Mouse (Mus musculus): Measurements from ENCODE around the gene Arg2. TPM values are rescaled to one million over a fixed set of nuclear protein-coding genes. Genes with fewer than 3 reads are reported as not detected.

The Arg2 gene
- total and polyA plus RNA-seq, 3 experiments, result not detected

DNA sequence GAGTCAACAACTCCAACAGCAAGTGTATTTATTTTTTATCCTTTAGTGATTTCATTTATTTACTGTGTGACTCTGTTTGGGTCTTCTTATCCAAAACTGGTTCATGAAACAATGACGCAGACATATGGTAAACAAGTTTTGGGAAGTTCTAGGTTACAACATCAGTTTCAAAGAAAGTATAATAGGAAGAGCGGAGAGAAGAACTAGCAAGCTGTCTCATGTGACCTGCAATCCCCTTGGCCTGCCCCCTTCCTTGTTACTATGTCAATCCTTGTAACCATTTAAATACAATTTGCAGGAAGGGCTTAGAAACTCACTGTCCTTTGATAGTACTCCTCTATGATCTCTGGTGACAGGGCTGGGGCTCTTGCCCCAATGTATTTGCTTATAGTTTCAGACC, 10.2 kb downstream of the Arg2 start:
- no peak for DNase-seq (ENCODE audit: low read depth, low spot score)
- no peak overlapping the region for H3K9ac ChIP-seq (ENCODE audit: control insufficient read depth, low read depth, low read length, poor library complexity, severe bottlenecking)
- H3K36me3 ChIP-seq (ENCODE audit: control insufficient read depth in 1 of 2, insufficient read depth in 2 of 2, low read length in 2 of 2), result 0 out of 4 replicates have a peak, but pooled peaks cover 0 to 4% of the 10 kb centered on the region in 2 experiments
- peaks cover 0 to 1% of the 10 kb centered on the region in 2 experiments; a peak in 3 of 4 replicates for H3K27me3 ChIP-seq (ENCODE audit: control insufficient read depth in 1 of 2, insufficient read depth in 2 of 2, low read length in 2 of 2)
- H3K4me3 ChIP-seq (ENCODE audit: control insufficient read depth in 1 of 2, insufficient read depth in 1 of 2, low read depth in 2 of 2, low read length in 2 of 2), result no peak overlapping the region
- no peaks in the 10 kb centered on the region for H3K79me2 ChIP-seq (ENCODE audit: control insufficient read depth, insufficient read depth, low read length, poor library complexity)
- H3K27ac ChIP-seq (ENCODE audit: control insufficient read depth, low read depth, low read length), result no peak overlapping the region
- TF ChIP-seq MAFK (IDR thresholded peaks at IDR 0.05; ENCODE audit: borderline replicate concordance, low read depth, low read length) (no peak), JUND (IDR thresholded peaks at IDR 0.05; ENCODE audit: low read depth, low read length) (no peak), USF2 (IDR thresholded peaks at IDR 0.05; ENCODE audit: borderline replicate concordance in 1 of 2, insufficient read depth in 1 of 2, low read depth in 1 of 2, low read length in 2 of 2) (no peak), ZC3H11A (IDR thresholded peaks at IDR 0.05; ENCODE audit: low read depth, low read length) (no peak), NELFE (IDR thresholded peaks at IDR 0.05; ENCODE audit: low read depth, low read length) (no peak), HCFC1 (IDR thresholded peaks at IDR 0.05; ENCODE audit: low read depth, low read length) (no peak), NRF1 (IDR thresholded peaks at IDR 0.05; ENCODE audit: insufficient read depth, low read depth, low read length, poor library complexity, severe bottlenecking) (no peak), CHD1 (IDR thresholded peaks at IDR 0.05; ENCODE audit: low read depth, low read length) (no peak), ZKSCAN1 (IDR thresholded peaks at IDR 0.05; ENCODE audit: low read depth, low read length) (no peak), EP300 (IDR thresholded peaks at IDR 0.05; ENCODE audit: low read depth in 1 of 2, low read length in 2 of 2) (no peak), ZNF384 (IDR thresholded peaks at IDR 0.05; ENCODE audit: low read depth, low read length) (no peak), KAT2A (conservative IDR thresholded peaks at IDR 0.05; ENCODE audit: low read depth, low read length) (no peak), E2F4 (IDR thresholded peaks at IDR 0.05; ENCODE audit: borderline replicate concordance, low read depth, low read length) (no peak), MYC (IDR thresholded peaks at IDR 0.05; ENCODE audit: low read depth, low read length) (no peak), SMC3 (IDR thresholded peaks at IDR 0.05; ENCODE audit: low read depth, low read length) (no peak), TAL1 (IDR thresholded peaks at IDR 0.05; ENCODE audit: low read length) (no peak), TBP (IDR thresholded peaks at IDR 0.05; ENCODE audit: low read depth, low read length) (no peak), MXI1 (IDR thresholded peaks at IDR 0.05; ENCODE audit: low read depth, low read length) (no peak), UBTF (IDR thresholded peaks at IDR 0.05; ENCODE audit: borderline replicate concordance, insufficient read depth, low read depth, low read length) (no peak)
- H3K4me1 ChIP-seq (ENCODE audit: control insufficient read depth in 1 of 2, insufficient read depth in 2 of 2, low read length in 2 of 2), result no peaks in the 10 kb centered on the region
- H3K9me3 ChIP-seq (replicated peaks; ENCODE audit: insufficient read depth, low read length), result no peaks in the 10 kb centered on the region

DNA sequence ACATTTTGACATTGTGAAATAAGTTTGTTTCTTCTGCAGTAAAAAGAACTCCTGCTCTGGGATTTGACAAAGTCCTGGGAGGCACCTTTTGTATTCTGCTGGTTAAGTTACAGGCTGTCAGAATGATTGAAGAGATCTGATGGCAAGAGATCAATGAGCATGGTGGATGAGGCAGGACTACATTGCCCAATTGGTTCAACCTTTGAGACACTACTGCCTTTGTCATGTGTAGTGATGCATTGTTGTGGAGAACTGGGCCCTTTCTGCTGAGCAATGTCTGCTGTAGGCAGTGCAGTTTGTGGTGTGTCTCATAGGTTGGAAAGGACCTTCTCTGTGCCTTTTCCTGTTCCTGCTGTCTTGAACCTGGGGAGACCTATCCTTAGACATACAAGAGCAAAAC, 10.8 kb downstream of the Arg2 start:
- no peak for DNase-seq (ENCODE audit: low read depth, low spot score)
- Histone ChIP-seq H3K27ac (ENCODE audit: control insufficient read depth, low read depth, low read length) (no peak overlapping the region), H3K27me3 (ENCODE audit: control insufficient read depth in 1 of 2, insufficient read depth in 2 of 2, low read length in 2 of 2) (peaks cover 0 to 1% of the 10 kb centered on the region in 2 experiments; a peak in 2 of 4 replicates), H3K9me3 (replicated peaks; ENCODE audit: insufficient read depth, low read length) (no peaks in the 10 kb centered on the region), H3K9ac (ENCODE audit: control insufficient read depth, low read depth, low read length, poor library complexity, severe bottlenecking) (no peak overlapping the region), H3K4me1 (ENCODE audit: control insufficient read depth in 1 of 2, insufficient read depth in 2 of 2, low read length in 2 of 2) (no peaks in the 10 kb centered on the region), H3K36me3 (ENCODE audit: control insufficient read depth in 1 of 2, insufficient read depth in 2 of 2, low read length in 2 of 2) (0 out of 4 replicates have a peak, but pooled peaks cover 0 to 4% of the 10 kb centered on the region in 2 experiments), H3K79me2 (ENCODE audit: control insufficient read depth, insufficient read depth, low read length, poor library complexity) (no peaks in the 10 kb centered on the region), H3K4me3 (ENCODE audit: control insufficient read depth in 1 of 2, insufficient read depth in 1 of 2, low read depth in 2 of 2, low read length in 2 of 2) (no peak overlapping the region)
- no peak for TF ChIP-seq MAZ (IDR thresholded peaks at IDR 0.05; ENCODE audit: low read depth, low read length)
- TF ChIP-seq CHD1 (IDR thresholded peaks at IDR 0.05; ENCODE audit: low read depth, low read length), result no peak
- no peak for TF ChIP-seq BHLHE40 (IDR thresholded peaks at IDR 0.05; ENCODE audit: borderline replicate concordance, low read depth, low read length)
- TF ChIP-seq POLR2AphosphoS2 (IDR thresholded peaks at IDR 0.05; ENCODE audit: low read length), result no peak
- no peak for TF ChIP-seq UBTF (IDR thresholded peaks at IDR 0.05; ENCODE audit: borderline replicate concordance, insufficient read depth, low read depth, low read length)
- no peak for TF ChIP-seq ZMIZ1 (IDR thresholded peaks at IDR 0.05; ENCODE audit: low read depth, low read length)
- TF ChIP-seq TBP (IDR thresholded peaks at IDR 0.05; ENCODE audit: low read depth, low read length), result no peak
- TF ChIP-seq SMC3 (IDR thresholded peaks at IDR 0.05; ENCODE audit: low read depth, low read length), result no peak
- no peak for TF ChIP-seq NRF1 (IDR thresholded peaks at IDR 0.05; ENCODE audit: insufficient read depth, low read depth, low read length, poor library complexity, severe bottlenecking)
- no peak for TF ChIP-seq ZNF384 (IDR thresholded peaks at IDR 0.05; ENCODE audit: low read depth, low read length)
- TF ChIP-seq MAFK (IDR thresholded peaks at IDR 0.05; ENCODE audit: borderline replicate concordance, low read depth, low read length), result no peak
- TF ChIP-seq RCOR1 (IDR thresholded peaks at IDR 0.05; ENCODE audit: low read depth, low read length), result no peak
- TF ChIP-seq USF1 (IDR thresholded peaks at IDR 0.05; ENCODE audit: low read depth, low read length), result no peak
- no peak for TF ChIP-seq TCF12 (IDR thresholded peaks at IDR 0.05; ENCODE audit: low read depth, low read length)
- no peak for TF ChIP-seq MYC (IDR thresholded peaks at IDR 0.05; ENCODE audit: low read depth, low read length)
- TF ChIP-seq CTCF (IDR thresholded peaks at IDR 0.05 in 2 of 3, conservative IDR thresholded peaks at IDR 0.05 in 1 of 3; ENCODE audit: control insufficient read depth in 1 of 3, insufficient read depth in 1 of 3, low read depth in 2 of 3, low read length in 3 of 3, poor library complexity in 1 of 3, severe bottlenecking in 1 of 3), result no peak
- TF ChIP-seq RAD21 (IDR thresholded peaks at IDR 0.05; ENCODE audit: low read depth, low read length), result no peak

Measured in MEL (cell line).